Mouse (Mus musculus) layer of hippocampus, adult 18-20 months (tissue): ENCODE results near the gene Sept11. TPM values are rescaled to one million over a fixed set of nuclear protein-coding genes. Genes with fewer than 3 reads are reported as not detected.

ENCODE experiments used
- total RNA-seq, 2 experiments: library from RNA; stranded (reverse); gene quantifications; 2 replicates each; pipeline ENCODE4 v1.2.3; 2021

The Sept11 gene
- total RNA-seq, 2 experiments from 2014 or later: 99.0 to 99.4 TPM

Other genes starting within 250 kb of the Sept11 start
- gene Sowahb, start 48.4 kb upstream of the Sept11 start, total RNA-seq: 1 to 10 TPM; 2.8 to 3.8 TPM
- 100 to 1,000 TPM; 248 to 262 TPM for gene Ccni, start 113.1 kb downstream of the Sept11 start, total RNA-seq
- under 1 TPM; 0.84 to 0.86 TPM for gene 2010109A12Rik, start 113.1 kb downstream of the Sept11 start, total RNA-seq
- 10 to 100 TPM; 51.6 to 56.3 TPM for gene Ccng2, start 173.8 kb downstream of the Sept11 start, total RNA-seq